Mouse (Mus musculus): ENCODE measurements around the gene Cklf.

GRCm38 (mm10) chr8:104249442-104249996 lies 1.1 kb upstream of the Cklf start:
- no peak for TF ChIP-seq EP300 (IDR thresholded peaks at IDR 0.05; ENCODE audit: low read depth)
- no peak for TF ChIP-seq CTCF (IDR thresholded peaks at IDR 0.05; ENCODE audit: low read depth)

Data from liver, embryonic 14.5 days (tissue).